ENCODE assay signal across 9 mouse cellular contexts in the genomic region with DNA sequence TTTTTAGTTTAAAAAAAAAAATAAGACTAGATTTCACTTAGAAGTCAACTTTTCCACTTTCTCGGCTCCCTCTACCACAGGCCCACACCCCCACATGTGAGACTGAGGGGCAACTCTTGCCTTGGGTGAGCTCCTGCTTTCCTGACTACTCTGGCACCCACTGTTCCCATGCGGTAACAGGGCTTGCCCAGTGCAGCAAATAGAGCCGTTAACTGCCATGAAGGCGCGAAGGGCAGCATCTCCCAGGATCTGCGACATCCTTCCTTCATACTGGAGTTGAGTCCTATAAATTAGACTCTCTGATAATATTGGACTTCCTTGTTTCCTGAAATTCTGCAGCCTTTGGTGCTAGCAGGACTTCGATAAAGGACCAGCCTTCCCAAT.
DNase-seq lines count a peak whose midpoint lies in the region; ATAC-seq lines count a peak whose summit lies in the region.
"Had no signal": no experiment of that assay in that cellular context is flagged by ENCODE, and none has a peak within 500 bp of the region (broad histone marks: within the 10 kb centered on the region; RNA-seq: fewer than 3 reads in every experiment).

No protein-coding gene starts in this region.

- peak overlapping the region; percentile 71 for H3K27ac ChIP-seq in heart, embryonic 16.5 days (ENCODE audit: low read length)
- peak overlapping the region; percentile 51 for H3K27ac ChIP-seq in intestine, embryonic 16.5 days (ENCODE audit: low read length)
- peak overlapping the region; percentile 36; the same call in 1 of the 2 replicates for H3K27ac ChIP-seq in stomach, embryonic 14.5 days (ENCODE audit: low read length)
- H3K27ac ChIP-seq: forebrain, embryonic 15.5 days had no signal

- DNase-seq in heart, postnatal 10 days: no peak
- no peak for DNase-seq in cerebellum, adult 9-10 months
- DNase-seq: right cerebral cortex, postnatal 4 days had no signal

- no peaks in the 10 kb centered on the region for H3K27me3 ChIP-seq in heart, embryonic 16.5 days (ENCODE audit: control insufficient read depth, insufficient read depth, low read length)
- no peaks in the 10 kb centered on the region for H3K27me3 ChIP-seq in megakaryocyte, embryonic 14.5 days (replicated peaks)
- H3K27me3 ChIP-seq in intestine, embryonic 16.5 days (replicated peaks; ENCODE audit: control insufficient read depth, insufficient read depth, low read length): no peaks in the 10 kb centered on the region
- H3K27me3 ChIP-seq in stomach, embryonic 14.5 days (ENCODE audit: control insufficient read depth, insufficient read depth, low read length): no peaks in the 10 kb centered on the region
- H3K27me3 ChIP-seq: forebrain, embryonic 15.5 days had no signal

- no peaks in the 10 kb centered on the region for H3K36me3 ChIP-seq in heart, embryonic 16.5 days (ENCODE audit: control insufficient read depth, insufficient read depth)
- H3K36me3 ChIP-seq in megakaryocyte, embryonic 14.5 days (replicated peaks; ENCODE audit: low read length): no peaks in the 10 kb centered on the region
- no peaks in the 10 kb centered on the region for H3K36me3 ChIP-seq in intestine, embryonic 16.5 days (ENCODE audit: control insufficient read depth, insufficient read depth, low read length)
- no peaks in the 10 kb centered on the region for H3K36me3 ChIP-seq in stomach, embryonic 14.5 days (ENCODE audit: control insufficient read depth, insufficient read depth, low read length)
- H3K36me3 ChIP-seq: forebrain, embryonic 15.5 days had no signal

- no peaks in the 10 kb centered on the region for H3K9me3 ChIP-seq in heart, embryonic 16.5 days (replicated peaks; ENCODE audit: control insufficient read depth, low read length)
- peaks cover 10% of the 10 kb centered on the region for H3K9me3 ChIP-seq in megakaryocyte, embryonic 14.5 days
- H3K9me3 ChIP-seq in intestine, embryonic 16.5 days (ENCODE audit: control insufficient read depth, low read length): no peaks in the 10 kb centered on the region
- H3K9me3 ChIP-seq in stomach, embryonic 14.5 days (ENCODE audit: control insufficient read depth, low read depth, low read length): no peaks in the 10 kb centered on the region
- H3K9me3 ChIP-seq: forebrain, embryonic 15.5 days had no signal

- H3K9ac ChIP-seq in heart, embryonic 16.5 days (ENCODE audit: low read length): no peak overlapping the region
- H3K9ac ChIP-seq in intestine, embryonic 16.5 days (ENCODE audit: low read depth, low read length): no peak overlapping the region
- H3K9ac ChIP-seq in stomach, embryonic 14.5 days (replicated peaks; ENCODE audit: low read depth, low read length): no peak overlapping the region
- H3K9ac ChIP-seq: forebrain, embryonic 15.5 days had no signal

- H3K4me1 ChIP-seq in heart, embryonic 16.5 days (ENCODE audit: control insufficient read depth, insufficient read depth, low read length): peaks cover 34% of the 10 kb centered on the region
- peaks cover 60% of the 10 kb centered on the region for H3K4me1 ChIP-seq in megakaryocyte, embryonic 14.5 days
- H3K4me1 ChIP-seq in intestine, embryonic 16.5 days (ENCODE audit: control insufficient read depth, insufficient read depth, low read length): peaks cover 6% of the 10 kb centered on the region
- H3K4me1 ChIP-seq in stomach, embryonic 14.5 days (ENCODE audit: control insufficient read depth, insufficient read depth, low read length): peaks cover 15% of the 10 kb centered on the region; the same call in 1 of the 2 replicates
- H3K4me1 ChIP-seq: forebrain, embryonic 15.5 days had no signal

- intact Hi-C loops in heart, postnatal 10 days (cut with DNase I): no loop called here

- H3K4me3 ChIP-seq in heart, embryonic 16.5 days (ENCODE audit: low read length): no peak overlapping the region
- H3K4me3 ChIP-seq in megakaryocyte, embryonic 14.5 days (replicated peaks): peak overlapping the region; percentile 16
- no peak overlapping the region for H3K4me3 ChIP-seq in intestine, embryonic 16.5 days (ENCODE audit: low read length)
- H3K4me3 ChIP-seq in stomach, embryonic 14.5 days (ENCODE audit: low read depth, low read length): no peak overlapping the region
- H3K4me3 ChIP-seq: forebrain, embryonic 15.5 days had no signal

- 56% methylated on average over 7 of the region's 7 CpGs for WGBS in heart, embryonic 16.5 days
- WGBS in intestine, embryonic 16.5 days: 52% methylated on average over 7 of the region's 7 CpGs
- 49% methylated on average over 7 of the region's 7 CpGs for WGBS in stomach, embryonic 14.5 days

- ATAC-seq in heart, embryonic 16.5 days (replicated peaks; ENCODE audit: extremely low read depth, insufficient read depth, low FRiP score): no peak
- ATAC-seq in megakaryocyte, adult 5-6 weeks (ENCODE audit: poor library complexity, severe bottlenecking): no peak
- ATAC-seq in intestine, embryonic 16.5 days: peak; percentile 43
- no peak for ATAC-seq in stomach, embryonic 14.5 days (ENCODE audit: insufficient number of reproducible peaks, insufficient read depth, low FRiP score, low read depth)
- ATAC-seq: forebrain, embryonic 15.5 days had no signal

- H3K4me2 ChIP-seq in heart, embryonic 16.5 days (ENCODE audit: low read depth, low read length): peak overlapping the region; percentile 17; the same call in 1 of the 2 replicates
- H3K4me2 ChIP-seq in intestine, embryonic 16.5 days (ENCODE audit: low read depth, low read length): peak overlapping the region; percentile 33
- 0 out of 2 replicates have a peak overlapping the region, but pooled peaks have one; percentile 16 for H3K4me2 ChIP-seq in stomach, embryonic 14.5 days (replicated peaks; ENCODE audit: low read depth, low read length)
- H3K4me2 ChIP-seq: forebrain, embryonic 15.5 days had no signal
